Mouse (Mus musculus) stomach, embryonic 14.5 days (tissue): ENCODE measurements around the gene Ruvbl1. TPM values are rescaled to one million over a fixed set of nuclear protein-coding genes. Genes with fewer than 3 reads are reported as not detected.

Experiments used
- ATAC-seq: fragments of 200-750 bp; cut with Nextera tagmentation; 2 replicates; pipeline ENCODE4 v1.8.0; 2017; ENCODE audit warnings: low read depth, moderate TSS enrichment; ENCODE audit not compliant: insufficient number of reproducible peaks, insufficient read depth, low FRiP score
- H3K27ac ChIP-seq: fragments of 300-500 bp; sonication (generic); 2 replicates; pipeline ENCODE4 v1.5.1; 2014; ENCODE audit warnings: mild to moderate bottlenecking, low read length, moderate library complexity, mixed read lengths
- H3K27me3 ChIP-seq: fragments of 300-500 bp; sonication (generic); 2 replicates; pipeline ENCODE4 v1.6.1; 2014; ENCODE audit warnings: low read length, control low read depth, mixed read lengths; ENCODE audit not compliant: control insufficient read depth, insufficient read depth
- H3K36me3 ChIP-seq: fragments of 300-500 bp; sonication (generic); 2 replicates; pipeline ENCODE4 v1.6.1; 2014; ENCODE audit warnings: mild to moderate bottlenecking, control low read depth, low read length, moderate library complexity, mixed read lengths; ENCODE audit not compliant: control insufficient read depth, insufficient read depth
- H3K4me1 ChIP-seq: fragments of 300-500 bp; sonication (generic); 2 replicates; pipeline ENCODE4 v1.6.1; 2014; ENCODE audit warnings: low read length, control low read depth, mixed read lengths; ENCODE audit not compliant: control insufficient read depth, insufficient read depth
- H3K4me2 ChIP-seq: fragments of 300-500 bp; sonication (generic); replicated peaks from 2 replicates; pipeline ENCODE4 v1.6.1; 2014; ENCODE audit warnings: low read depth, low read length, control low read depth
- H3K4me3 ChIP-seq: fragments of 300-500 bp; sonication (generic); 2 replicates; pipeline ENCODE4 v1.5.1; 2014; ENCODE audit warnings: low read depth, low read length, control low read depth
- H3K9ac ChIP-seq: fragments of 300-500 bp; sonication (generic); replicated peaks from 2 replicates; pipeline ENCODE4 v1.6.1; 2014; ENCODE audit warnings: low read depth, mild to moderate bottlenecking, control low read depth, low read length, moderate library complexity, mixed read lengths
- H3K9me3 ChIP-seq: fragments of 300-500 bp; sonication (generic); 2 replicates; pipeline ENCODE4 v1.6.1; 2016; ENCODE audit warnings: low read depth, low read length, control low read depth; ENCODE audit not compliant: control insufficient read depth
- WGBS: fragments of 180-500 bp; shearing (Covaris S2); extraction: QIAGEN DNeasy Blood & Tissue Kit; methylation state at CpG from one replicate; pipeline ENCODE4 v1.1.7; 2014; 5-methylcytosine and 5-hydroxymethylcytosine counted together
- polyA plus RNA-seq: library from polyadenylated mRNA; unstranded; fragments of >200 nt; fragmentation: Nextera tagmentation; extraction: Ambion mirVana; gene quantifications from 2 replicates; pipeline ENCODE4 v1.2.1, GENCODE M21; 2014

Ruvbl1 gene
- polyA plus RNA-seq, 1 experiment from 2014 or later = 120 TPM

- ATAC-seq = no peak
- Histone ChIP-seq H3K4me1 (no peaks in the 10 kb centered on the region), H3K36me3 (no peaks in the 10 kb centered on the region), H3K9ac (no peak overlapping the region), H3K4me2 (no peak overlapping the region), H3K27ac (no peak overlapping the region), H3K9me3 (no peaks in the 10 kb centered on the region), H3K27me3 (no peaks in the 10 kb centered on the region), H3K4me3 (no peak overlapping the region)
- WGBS = 79% methylated on average over 3 of the region's 3 CpGs
These were observed 79.0 kb downstream of the Ruvbl1 start for GRCm38 (mm10) chr6:88544241-88544640.

GRCm38 (mm10) chr6:88544644-88545396, 79.6 kb downstream of the Ruvbl1 start:
- Histone ChIP-seq H3K4me3 (no peak overlapping the region), H3K27me3 (no peaks in the 10 kb centered on the region), H3K9ac (no peak overlapping the region), H3K27ac (no peak overlapping the region), H3K4me1 (no peaks in the 10 kb centered on the region), H3K36me3 (no peaks in the 10 kb centered on the region), H3K4me2 (no peak overlapping the region), H3K9me3 (no peaks in the 10 kb centered on the region)
- ATAC-seq = no peak
- 39% methylated on average over 11 of the region's 11 CpGs for WGBS

- no peak overlapping the region for H3K9ac ChIP-seq
- 48% methylated on average over 10 of the region's 10 CpGs for WGBS
- no peak for ATAC-seq
These were observed 80.2 kb downstream of the Ruvbl1 start for GRCm38 (mm10) chr6:88545397-88545790.

More at GRCm38 (mm10) chr6:88545397-88545790, 80.2 kb downstream of the Ruvbl1 start:
- Histone ChIP-seq H3K27me3 (no peaks in the 10 kb centered on the region), H3K9me3 (no peaks in the 10 kb centered on the region), H3K36me3 (no peaks in the 10 kb centered on the region), H3K27ac (no peak overlapping the region), H3K4me3 (no peak overlapping the region), H3K4me2 (no peak overlapping the region), H3K4me1 (no peaks in the 10 kb centered on the region)

Other genes with a start within 250 kb of the Ruvbl1 start
- not detected in 2 replicates for gene Dnajb8, start 243.1 kb upstream of the Ruvbl1 start, polyA plus RNA-seq
- 49.4 and 49.5 TPM in 2 replicates for gene Eefsec, start 18.9 kb upstream of the Ruvbl1 start, polyA plus RNA-seq
- 217 and 245 TPM in 2 replicates for gene Sec61a1, start 53.5 kb downstream of the Ruvbl1 start, polyA plus RNA-seq
- gene Kbtbd12, start 172.5 kb downstream of the Ruvbl1 start, polyA plus RNA-seq = not detected in 2 replicates